Mouse (Mus musculus): ENCODE measurements around the gene Cux2. TPM values are rescaled to one million over a fixed set of nuclear protein-coding genes. Genes with fewer than 3 reads are reported as not detected.

Cux2 gene
- 13.7 and 14.0 TPM in 2 replicates for polyA plus RNA-seq (2016; fragmentation: Nextera tagmentation; extraction: Ambion mirVana)

- Histone ChIP-seq H3K27me3 (peaks cover 30% of the 10 kb centered on the region), H3K4me1 (peaks cover 60% of the 10 kb centered on the region), H3K27ac (peak within 1 kb of the TSS; percentile 94), H3K4me3 (replicated peaks) (peak within 1 kb of the TSS; percentile 88), H3K36me3 (replicated peaks) (no peaks in the 10 kb centered on the region), H3K9ac (peak within 1 kb of the TSS; percentile 84), H3K4me2 (peak within 1 kb of the TSS; percentile 89), H3K9me3 (no peaks in the 10 kb centered on the region)
- under 1% methylated on average over 84 of the region's 90 CpGs for WGBS
- ATAC-seq (ENCODE audit: low FRiP score) = peak; percentile 65
These were observed at the start of gene Cux2 for GRCm38 (mm10) chr5:122050017-122050831. Gene Cux2, minus strand, starts transcription at chr5:122050102.

GRCm38 (mm10) chr5:122094439-122094838 lies 44.5 kb upstream of the Cux2 start:
- H3K4me1 ChIP-seq = no peaks in the 10 kb centered on the region
- no peak overlapping the region for H3K27ac ChIP-seq
- no peaks in the 10 kb centered on the region for H3K36me3 ChIP-seq (replicated peaks)
- H3K27me3 ChIP-seq = 0 out of 2 replicates have a peak, but pooled peaks cover 3% of the 10 kb centered on the region
- H3K9ac ChIP-seq = no peak overlapping the region
- H3K4me3 ChIP-seq (replicated peaks) = no peak overlapping the region
- ATAC-seq (ENCODE audit: low FRiP score) = no peak
- H3K4me2 ChIP-seq = no peak overlapping the region
- WGBS = 88% methylated on average over 10 of the region's 10 CpGs
- 0 out of 2 replicates have a peak, but pooled peaks cover 4% of the 10 kb centered on the region for H3K9me3 ChIP-seq

GRCm38 (mm10) chr5:122093734-122094133 lies 43.8 kb upstream of the Cux2 start:
- H3K4me1 ChIP-seq = no peaks in the 10 kb centered on the region
- H3K4me2 ChIP-seq = no peak overlapping the region
- 91% methylated on average over 14 of the region's 14 CpGs for WGBS
- ATAC-seq (ENCODE audit: low FRiP score) = no peak
- 0 out of 2 replicates have a peak, but pooled peaks cover 4% of the 10 kb centered on the region for H3K9me3 ChIP-seq
- H3K36me3 ChIP-seq (replicated peaks) = no peaks in the 10 kb centered on the region
- H3K4me3 ChIP-seq (replicated peaks) = no peak overlapping the region
- H3K27me3 ChIP-seq = 0 out of 2 replicates have a peak, but pooled peaks cover 3% of the 10 kb centered on the region
- no peak overlapping the region for H3K9ac ChIP-seq
- no peak overlapping the region for H3K27ac ChIP-seq

GRCm38 (mm10) chr5:122092794-122093193 lies 42.9 kb upstream of the Cux2 start:
- 80% methylated on average over 11 of the region's 11 CpGs for WGBS
- ATAC-seq (ENCODE audit: low FRiP score) = no peak
- no peak overlapping the region for H3K4me2 ChIP-seq
- H3K9me3 ChIP-seq = 0 out of 2 replicates have a peak, but pooled peaks cover 4% of the 10 kb centered on the region
- H3K27me3 ChIP-seq = 0 out of 2 replicates have a peak, but pooled peaks cover 3% of the 10 kb centered on the region
- no peak overlapping the region for H3K9ac ChIP-seq
- no peaks in the 10 kb centered on the region for H3K4me1 ChIP-seq
- H3K27ac ChIP-seq = no peak overlapping the region
- H3K36me3 ChIP-seq (replicated peaks) = no peaks in the 10 kb centered on the region
- no peak overlapping the region for H3K4me3 ChIP-seq (replicated peaks)

GRCm38 (mm10) chr5:122091070-122091469 lies 41.2 kb upstream of the Cux2 start:
- Histone ChIP-seq H3K4me1 (no peaks in the 10 kb centered on the region), H3K36me3 (replicated peaks) (no peaks in the 10 kb centered on the region), H3K4me2 (no peak overlapping the region), H3K4me3 (replicated peaks) (no peak overlapping the region), H3K27ac (no peak overlapping the region), H3K9me3 (0 out of 2 replicates have a peak, but pooled peaks cover 4% of the 10 kb centered on the region), H3K9ac (no peak overlapping the region), H3K27me3 (0 out of 2 replicates have a peak, but pooled peaks cover 3% of the 10 kb centered on the region)
- WGBS = 15% methylated on average over 15 of the region's 15 CpGs
- 0 out of 2 replicates have a peak, but pooled peaks have one; percentile 55 for ATAC-seq (ENCODE audit: low FRiP score)

- WGBS = 83% methylated on average over 8 of the region's 8 CpGs
- Histone ChIP-seq H3K9me3 (0 out of 2 replicates have a peak, but pooled peaks cover 4% of the 10 kb centered on the region), H3K36me3 (replicated peaks) (no peaks in the 10 kb centered on the region), H3K27ac (no peak overlapping the region), H3K4me1 (no peaks in the 10 kb centered on the region), H3K4me2 (no peak overlapping the region), H3K9ac (no peak overlapping the region), H3K4me3 (replicated peaks) (no peak overlapping the region), H3K27me3 (0 out of 2 replicates have a peak, but pooled peaks cover 3% of the 10 kb centered on the region)
- no peak for ATAC-seq (ENCODE audit: low FRiP score)
These were observed 39.8 kb upstream of the Cux2 start for GRCm38 (mm10) chr5:122089664-122090063.

GRCm38 (mm10) chr5:122088917-122089316 lies 39.0 kb upstream of the Cux2 start:
- Histone ChIP-seq H3K4me2 (no peak overlapping the region), H3K9me3 (0 out of 2 replicates have a peak, but pooled peaks cover 4% of the 10 kb centered on the region), H3K27me3 (0 out of 2 replicates have a peak, but pooled peaks cover 3% of the 10 kb centered on the region), H3K27ac (no peak overlapping the region), H3K36me3 (replicated peaks) (no peaks in the 10 kb centered on the region), H3K9ac (no peak overlapping the region), H3K4me1 (no peaks in the 10 kb centered on the region), H3K4me3 (replicated peaks) (no peak overlapping the region)
- WGBS = 2% methylated on average over 5 of the region's 5 CpGs
- ATAC-seq (ENCODE audit: low FRiP score) = peak; percentile 61

GRCm38 (mm10) chr5:122086121-122086520 lies 36.2 kb upstream of the Cux2 start:
- H3K9ac ChIP-seq = no peak overlapping the region
- 73% methylated on average over 3 of the region's 3 CpGs for WGBS
- no peak overlapping the region for H3K27ac ChIP-seq
- no peak overlapping the region for H3K4me2 ChIP-seq
- H3K27me3 ChIP-seq = no peaks in the 10 kb centered on the region
- H3K9me3 ChIP-seq = no peaks in the 10 kb centered on the region
- no peaks in the 10 kb centered on the region for H3K4me1 ChIP-seq
- no peak overlapping the region for H3K4me3 ChIP-seq (replicated peaks)
- H3K36me3 ChIP-seq (replicated peaks) = no peaks in the 10 kb centered on the region
- no peak for ATAC-seq (ENCODE audit: low FRiP score)

GRCm38 (mm10) chr5:122085291-122085690 lies 35.4 kb upstream of the Cux2 start:
- ATAC-seq (ENCODE audit: low FRiP score) = no peak
- Histone ChIP-seq H3K27me3 (no peaks in the 10 kb centered on the region), H3K4me1 (no peaks in the 10 kb centered on the region), H3K36me3 (replicated peaks) (no peaks in the 10 kb centered on the region), H3K9ac (no peak overlapping the region), H3K27ac (no peak overlapping the region), H3K4me2 (no peak overlapping the region), H3K9me3 (no peaks in the 10 kb centered on the region), H3K4me3 (replicated peaks) (no peak overlapping the region)
- 81% methylated on average over 7 of the region's 7 CpGs for WGBS

GRCm38 (mm10) chr5:122084470-122084869 lies 34.6 kb upstream of the Cux2 start:
- Histone ChIP-seq H3K9me3 (no peaks in the 10 kb centered on the region), H3K9ac (no peak overlapping the region), H3K4me3 (replicated peaks) (no peak overlapping the region), H3K4me2 (no peak overlapping the region), H3K4me1 (no peaks in the 10 kb centered on the region), H3K27me3 (no peaks in the 10 kb centered on the region), H3K36me3 (replicated peaks) (no peaks in the 10 kb centered on the region), H3K27ac (no peak overlapping the region)
- no peak for ATAC-seq (ENCODE audit: low FRiP score)
- 78% methylated on average over 3 of the region's 3 CpGs for WGBS

- H3K4me3 ChIP-seq (replicated peaks) = no peak overlapping the region
- no peaks in the 10 kb centered on the region for H3K4me1 ChIP-seq
- H3K4me2 ChIP-seq = no peak overlapping the region
- WGBS = 96% methylated on average over 2 of the region's 2 CpGs
- H3K9ac ChIP-seq = no peak overlapping the region
- no peaks in the 10 kb centered on the region for H3K27me3 ChIP-seq
- H3K9me3 ChIP-seq = no peaks in the 10 kb centered on the region
- no peak for ATAC-seq (ENCODE audit: low FRiP score)
- no peak overlapping the region for H3K27ac ChIP-seq
- no peaks in the 10 kb centered on the region for H3K36me3 ChIP-seq (replicated peaks)
These were observed 33.4 kb upstream of the Cux2 start for GRCm38 (mm10) chr5:122083282-122083681.

- Histone ChIP-seq H3K27me3 (no peaks in the 10 kb centered on the region; the same call in 1 of the 2 replicates), H3K4me3 (replicated peaks) (no peak overlapping the region), H3K4me2 (no peak overlapping the region), H3K9me3 (no peaks in the 10 kb centered on the region), H3K27ac (no peak overlapping the region), H3K36me3 (replicated peaks) (no peaks in the 10 kb centered on the region), H3K4me1 (no peaks in the 10 kb centered on the region), H3K9ac (no peak overlapping the region)
- WGBS = 91% methylated on average over 13 of the region's 13 CpGs
- no peak for ATAC-seq (ENCODE audit: low FRiP score)
These were observed 31.6 kb upstream of the Cux2 start for GRCm38 (mm10) chr5:122081471-122081870.
